Mouse (Mus musculus) embryo, embryonic 11.5 days (tissue): Measurements from ENCODE around the gene Tnfaip1.
A peak's percentile ranks its signal among the peaks of the same experiment; 100 is the strongest.

ENCODE experiments used
- DNase-seq: peaks from one replicate; pipeline ENCODE4 v3.0.0-alpha.2; 2012; ENCODE audit warnings: low read depth, low spot score

Tnfaip1 gene

DNA sequence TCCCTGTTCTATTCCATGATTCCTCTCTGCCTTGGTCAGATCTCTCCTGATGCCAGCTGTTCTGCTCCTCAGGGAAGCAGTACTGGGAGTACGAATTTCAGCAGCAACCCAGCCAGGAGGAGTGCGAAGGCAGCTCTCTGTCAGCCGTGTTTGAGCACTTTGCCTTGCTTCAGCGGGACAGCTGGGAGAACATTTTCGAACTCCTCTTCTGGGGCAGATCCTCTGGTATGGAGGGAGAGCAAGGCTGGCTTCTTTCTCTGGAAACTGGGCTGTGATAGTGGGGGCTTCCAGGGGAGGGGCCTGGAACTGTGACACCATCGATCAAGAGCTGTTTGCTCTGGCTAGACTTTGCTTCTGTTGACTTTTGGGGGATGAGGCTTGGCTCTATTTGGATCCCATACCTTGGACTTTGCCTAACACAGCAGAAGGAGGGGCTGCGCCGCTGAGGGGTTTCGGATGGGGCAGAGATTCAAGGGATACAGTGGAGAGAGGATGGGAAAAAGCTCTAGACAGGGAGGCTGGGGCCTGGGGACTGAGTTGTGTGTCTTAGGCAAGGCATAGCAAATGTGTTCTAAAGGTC is 35.4 kb downstream of the Tnfaip1 start:
- no peak for DNase-seq

DNA sequence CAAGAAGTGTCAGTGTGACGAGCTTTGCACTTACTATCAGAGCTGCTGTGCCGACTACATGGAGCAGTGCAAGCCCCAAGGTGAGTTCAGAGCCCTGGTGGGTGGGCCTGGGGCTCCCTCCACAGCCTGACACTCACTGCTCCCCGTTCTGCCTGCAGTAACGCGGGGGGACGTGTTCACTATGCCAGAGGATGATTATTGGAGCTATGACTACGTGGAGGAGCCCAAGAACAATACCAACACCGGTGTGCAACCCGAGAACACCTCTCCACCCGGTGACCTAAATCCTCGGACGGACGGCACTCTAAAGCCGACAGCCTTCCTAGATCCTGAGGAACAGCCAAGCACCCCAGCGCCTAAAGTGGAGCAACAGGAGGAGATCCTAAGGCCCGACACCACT is 36.6 kb downstream of the Tnfaip1 start:
- no peak for DNase-seq

DNA sequence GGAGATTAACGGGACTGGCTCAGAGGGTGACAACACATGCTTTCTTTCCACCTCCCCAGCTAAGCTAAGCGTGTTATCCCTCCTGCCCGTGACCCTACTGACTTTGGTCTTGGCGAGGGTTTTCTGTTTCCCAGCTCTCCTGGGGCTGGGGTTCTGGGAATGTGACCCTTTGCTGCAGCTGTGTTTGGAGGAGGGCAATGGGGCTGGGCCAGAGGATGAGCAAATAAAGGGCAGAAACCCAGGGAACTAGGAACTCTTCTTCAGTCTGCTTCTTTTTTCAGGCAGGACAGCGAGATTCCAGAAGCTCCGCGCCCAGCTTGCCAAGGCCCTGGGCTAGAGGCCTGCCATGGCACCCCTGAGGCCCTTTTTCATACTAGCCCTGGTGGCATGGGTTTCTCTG is 37.1 kb downstream of the Tnfaip1 start, which contains the start of gene Vtn:
Gene Vtn (plus strand): TSS at position 88 of the 400 bp plus-strand sequence.
- DNase-seq: no peak

DNA sequence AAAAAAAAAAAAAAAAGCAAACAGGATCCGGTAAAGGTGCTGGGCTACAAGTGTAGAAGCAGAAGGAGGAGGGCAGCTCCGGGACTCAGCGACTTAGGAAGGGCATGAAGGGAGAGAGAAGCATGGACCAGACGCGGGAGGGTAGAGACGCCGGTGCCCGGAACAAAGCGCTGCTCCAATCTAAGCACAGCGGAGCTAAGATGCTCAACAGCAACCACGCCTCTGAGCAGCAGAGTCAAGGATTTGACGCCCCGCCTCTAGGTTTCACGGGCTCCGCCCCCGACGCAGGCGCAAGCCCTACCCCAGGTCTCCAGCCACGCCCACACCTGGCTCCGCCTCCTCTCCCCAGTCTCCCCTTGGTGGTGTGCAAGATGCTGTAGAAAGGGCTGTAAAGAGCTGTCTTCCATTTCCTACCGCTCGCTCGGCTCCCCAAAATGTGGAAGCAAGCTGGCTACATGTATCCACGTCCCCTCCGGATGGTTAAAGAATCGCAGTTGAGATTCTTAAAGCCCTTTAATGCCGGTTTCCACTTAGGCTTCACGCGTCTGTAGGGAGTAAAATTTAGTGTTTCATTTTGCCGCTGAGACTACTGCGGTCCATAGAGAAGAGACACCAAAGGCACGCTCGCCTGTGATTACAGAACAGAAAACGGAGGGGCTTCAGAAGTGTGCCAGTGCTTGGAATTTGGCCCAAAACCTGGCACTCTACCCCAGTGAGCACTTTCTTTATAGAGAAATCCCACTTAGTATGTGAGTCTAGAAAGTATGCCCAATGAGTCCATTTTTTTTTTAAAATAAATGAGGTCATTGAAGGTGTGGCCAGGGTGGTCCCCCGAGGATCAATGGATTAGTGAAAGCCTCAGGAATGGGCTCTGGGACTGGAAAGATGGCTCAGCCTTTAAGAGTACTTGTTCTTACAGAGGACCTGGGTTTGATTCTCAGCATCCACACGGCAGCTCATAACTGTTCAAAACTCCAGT is 38.3 kb downstream of the Tnfaip1 start, which contains the start of gene Sarm1:
Gene Sarm1 (minus strand): TSS at position 211 of the 979 bp plus-strand sequence.
- DNase-seq: peak; percentile 91

DNA sequence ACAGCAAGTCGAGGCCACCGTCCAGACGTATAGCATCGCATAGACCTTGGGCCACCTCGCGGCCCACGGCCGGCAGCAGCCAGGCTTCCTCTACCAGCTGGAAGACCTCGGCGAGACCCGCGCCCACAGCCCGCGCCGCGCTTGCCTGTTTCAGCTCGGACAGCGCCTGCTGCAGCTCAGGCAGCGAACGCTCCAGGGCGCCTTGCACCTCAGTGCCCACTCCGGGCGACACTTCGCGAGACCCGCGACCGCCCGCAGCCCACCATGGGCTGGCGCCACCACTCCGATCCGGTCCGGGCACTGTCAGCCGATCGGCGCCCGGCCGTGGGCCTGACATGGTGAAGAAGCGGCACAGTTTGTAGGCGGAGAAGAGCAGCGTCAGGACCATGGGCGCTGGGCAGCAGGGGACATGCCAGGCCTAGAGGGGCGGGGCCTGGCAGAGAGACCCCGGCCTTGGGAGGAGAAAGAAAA is 39.0 kb downstream of the Tnfaip1 start:
- DNase-seq: no peak

DNA sequence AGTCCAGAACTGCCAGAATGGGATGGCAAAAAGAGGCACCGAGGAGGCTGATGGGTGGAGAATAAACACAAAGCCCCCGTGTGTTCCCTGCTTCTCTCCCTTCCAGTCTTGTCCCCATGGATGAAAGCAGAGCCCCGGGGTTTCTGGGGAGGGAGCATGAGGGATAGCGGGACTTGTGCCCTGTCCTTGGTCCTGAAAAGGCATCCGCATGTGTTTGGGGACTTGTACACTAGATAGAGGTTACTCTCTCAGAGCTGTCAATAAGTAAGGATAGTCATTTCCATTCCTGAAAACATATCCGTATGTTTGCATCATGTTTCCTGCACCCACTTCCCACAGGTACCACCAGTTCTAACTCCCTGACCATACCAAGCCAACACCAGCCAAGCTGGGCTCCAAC is 40.2 kb downstream of the Tnfaip1 start:
- DNase-seq: no peak

DNA sequence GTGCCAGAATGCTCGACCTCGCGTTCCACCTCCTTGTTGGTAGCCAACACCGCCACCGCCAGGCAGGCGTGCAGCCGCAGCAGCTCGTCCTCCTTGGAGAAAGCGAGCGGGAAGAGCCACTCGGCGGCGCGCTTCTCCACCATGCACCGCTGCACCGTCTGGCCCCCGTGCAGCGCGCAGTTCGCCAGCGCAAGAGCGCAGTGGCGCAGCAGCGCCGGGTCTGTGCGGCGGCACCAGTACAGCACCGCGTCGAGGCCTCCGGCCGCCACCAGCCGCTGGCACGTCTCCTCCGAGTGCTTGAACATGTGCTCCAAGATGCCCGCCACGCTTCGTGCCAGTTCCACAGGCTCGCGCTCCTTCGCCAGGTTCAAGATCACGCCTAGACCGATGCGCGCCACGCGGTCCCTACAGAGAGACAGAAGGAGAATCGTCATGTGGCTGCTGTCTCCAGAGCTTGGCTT is 45.3 kb downstream of the Tnfaip1 start:
- no peak for DNase-seq

DNA sequence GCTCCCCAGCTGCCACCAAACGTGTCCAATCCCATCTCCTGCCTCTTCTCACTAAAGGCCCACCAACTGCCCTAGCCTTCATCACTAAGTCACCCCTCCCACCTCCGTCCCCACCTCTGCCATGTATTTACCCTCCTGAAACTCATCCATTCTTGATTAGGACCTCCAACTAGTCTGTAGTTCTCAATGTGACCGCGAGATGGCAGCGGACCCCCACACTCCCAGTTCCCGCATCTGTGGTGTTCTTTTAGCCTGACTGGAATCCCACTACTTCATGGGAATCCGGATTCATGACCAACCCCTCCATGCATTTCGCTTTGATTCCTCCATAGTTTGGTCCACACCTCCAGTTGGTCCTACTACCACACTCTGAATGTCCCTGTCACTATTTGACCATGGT is 48.0 kb downstream of the Tnfaip1 start:
- no peak for DNase-seq

DNA sequence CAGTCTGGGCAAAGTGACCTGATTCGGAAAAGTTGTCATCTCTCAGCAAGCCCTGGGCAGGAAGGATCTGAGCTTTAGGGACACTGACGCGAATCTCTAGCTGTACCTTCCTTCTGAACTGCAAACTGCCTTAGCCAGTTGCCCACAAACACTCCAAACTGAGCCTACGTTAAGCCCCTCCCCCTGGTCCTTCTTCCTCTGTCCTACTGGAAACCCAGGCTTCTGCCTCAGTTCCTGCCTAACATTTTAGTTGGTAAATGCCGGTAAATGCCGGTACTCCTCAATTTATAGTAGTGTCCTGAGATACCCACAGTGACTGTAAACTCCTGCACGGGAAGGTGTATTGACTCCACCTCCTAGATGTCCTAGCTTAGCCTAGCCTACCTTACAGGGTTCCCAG is 52.5 kb downstream of the Tnfaip1 start:
- DNase-seq: no peak

DNA sequence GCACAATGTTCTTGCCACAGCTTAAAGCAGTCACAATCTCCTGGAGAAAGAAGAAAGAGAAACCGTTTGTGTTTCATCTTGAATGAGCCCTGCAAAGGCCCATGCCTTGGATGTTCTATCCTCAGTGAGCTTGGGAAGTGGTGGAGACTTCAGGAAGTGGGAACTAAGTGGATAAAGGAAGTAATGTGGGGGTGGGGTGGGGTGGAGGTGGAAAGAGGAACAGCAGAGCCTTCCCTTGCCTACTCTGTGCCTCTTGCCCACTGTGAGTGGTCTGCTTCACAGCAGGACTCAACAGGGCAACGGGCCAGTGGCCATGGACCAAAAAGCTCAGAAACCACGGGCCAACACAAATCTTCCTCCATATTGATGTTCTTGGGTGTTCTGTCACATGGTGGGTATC is 60.8 kb downstream of the Tnfaip1 start:
- DNase-seq: no peak
